Mouse (Mus musculus): Measurements from ENCODE around the gene H2-DMb2. TPM values are rescaled to one million over a fixed set of nuclear protein-coding genes. Genes with fewer than 3 reads are reported as not detected.

Gene H2-DMb2
- polyA plus RNA-seq, 1 experiment from 2014 or later = not detected

- Histone ChIP-seq H3K9ac (ENCODE audit: low read depth, low read length) (peak overlapping the region; percentile 96), H3K27ac (ENCODE audit: low read depth, low read length) (no peak overlapping the region), H3K4me3 (ENCODE audit: low read depth, low read length) (peak overlapping the region; percentile 100), H3K4me1 (replicated peaks; ENCODE audit: control insufficient read depth, insufficient read depth, low read length) (peaks cover 7% of the 10 kb centered on the region), H3K4me2 (replicated peaks; ENCODE audit: low read depth, low read length) (peak overlapping the region; percentile 95), H3K9me3 (ENCODE audit: control insufficient read depth, low read length) (no peaks in the 10 kb centered on the region), H3K36me3 (ENCODE audit: control insufficient read depth, insufficient read depth, low read length) (peaks cover 40% of the 10 kb centered on the region), H3K27me3 (ENCODE audit: control insufficient read depth, insufficient read depth, low read length) (no peaks in the 10 kb centered on the region)
- DNase-seq (ENCODE audit: low spot score) (no peak), ATAC-seq (ENCODE audit: low FRiP score) (no peak)
- WGBS = 55% methylated on average over 7 of the region's 7 CpGs
Observed at GRCm38 (mm10) chr17:34116736-34117370, 26.3 kb upstream of the H2-DMb2 start.

- Histone ChIP-seq H3K4me2 (replicated peaks; ENCODE audit: low read depth, low read length) (peak overlapping the region; percentile 95), H3K4me3 (ENCODE audit: low read depth, low read length) (peak overlapping the region; percentile 100), H3K27ac (ENCODE audit: low read depth, low read length) (0 out of 2 replicates have a peak overlapping the region, but pooled peaks have one; percentile 87), H3K27me3 (ENCODE audit: control insufficient read depth, insufficient read depth, low read length) (no peaks in the 10 kb centered on the region), H3K9me3 (ENCODE audit: control insufficient read depth, low read length) (no peaks in the 10 kb centered on the region), H3K4me1 (replicated peaks; ENCODE audit: control insufficient read depth, insufficient read depth, low read length) (peaks cover 7% of the 10 kb centered on the region), H3K36me3 (ENCODE audit: control insufficient read depth, insufficient read depth, low read length) (peaks cover 33% of the 10 kb centered on the region), H3K9ac (ENCODE audit: low read depth, low read length) (peak overlapping the region; percentile 96)
- ATAC-seq (ENCODE audit: low FRiP score) (no peak), DNase-seq (ENCODE audit: low spot score) (no peak)
- 1% methylated on average over 5 of the region's 5 CpGs for WGBS
Observed at GRCm38 (mm10) chr17:34117421-34118112, 25.5 kb upstream of the H2-DMb2 start.

- H3K4me1 ChIP-seq (replicated peaks; ENCODE audit: control insufficient read depth, insufficient read depth, low read length) = peaks cover 7% of the 10 kb centered on the region
- no peaks in the 10 kb centered on the region for H3K9me3 ChIP-seq (ENCODE audit: control insufficient read depth, low read length)
- DNase-seq (ENCODE audit: low spot score) (peak; percentile 72), ATAC-seq (ENCODE audit: low FRiP score) (no peak)
- H3K4me2 ChIP-seq (replicated peaks; ENCODE audit: low read depth, low read length) = peak overlapping the region; percentile 95
- H3K36me3 ChIP-seq (ENCODE audit: control insufficient read depth, insufficient read depth, low read length) = peaks cover 26% of the 10 kb centered on the region
- no peaks in the 10 kb centered on the region for H3K27me3 ChIP-seq (ENCODE audit: control insufficient read depth, insufficient read depth, low read length)
- H3K9ac ChIP-seq (ENCODE audit: low read depth, low read length) = peak overlapping the region; percentile 96
- WGBS = 2% methylated on average over 65 of the region's 67 CpGs
- peak overlapping the region; percentile 87 for H3K27ac ChIP-seq (ENCODE audit: low read depth, low read length)
- peak overlapping the region; percentile 100 for H3K4me3 ChIP-seq (ENCODE audit: low read depth, low read length)
Observed at GRCm38 (mm10) chr17:34118113-34118872, 24.8 kb upstream of the H2-DMb2 start.

GRCm38 (mm10) chr17:34118873-34119248, 24.2 kb upstream of the H2-DMb2 start:
- Histone ChIP-seq H3K9me3 (ENCODE audit: control insufficient read depth, low read length) (no peaks in the 10 kb centered on the region), H3K4me2 (replicated peaks; ENCODE audit: low read depth, low read length) (peak overlapping the region; percentile 95), H3K27ac (ENCODE audit: low read depth, low read length) (peak overlapping the region; percentile 87), H3K4me3 (ENCODE audit: low read depth, low read length) (peak overlapping the region; percentile 100), H3K36me3 (ENCODE audit: control insufficient read depth, insufficient read depth, low read length) (peaks cover 22% of the 10 kb centered on the region), H3K27me3 (ENCODE audit: control insufficient read depth, insufficient read depth, low read length) (no peaks in the 10 kb centered on the region), H3K9ac (ENCODE audit: low read depth, low read length) (peak overlapping the region; percentile 96), H3K4me1 (replicated peaks; ENCODE audit: control insufficient read depth, insufficient read depth, low read length) (peaks cover 10% of the 10 kb centered on the region)
- ATAC-seq (ENCODE audit: low FRiP score) (no peak), DNase-seq (ENCODE audit: low spot score) (no peak)
- WGBS = under 1% methylated on average over 29 of the region's 38 CpGs

- peaks cover 17% of the 10 kb centered on the region for H3K36me3 ChIP-seq (ENCODE audit: control insufficient read depth, insufficient read depth, low read length)
- DNase-seq (ENCODE audit: low spot score) (peak; percentile 99), ATAC-seq (ENCODE audit: low FRiP score) (peak; percentile 68)
- peak within 1 kb of the TSS; percentile 95 for H3K4me2 ChIP-seq (replicated peaks; ENCODE audit: low read depth, low read length)
- under 1% methylated on average over 96 of the region's 96 CpGs for WGBS
- peak within 1 kb of the TSS; percentile 100 for H3K4me3 ChIP-seq (ENCODE audit: low read depth, low read length)
- peak within 1 kb of the TSS; percentile 97 for H3K9ac ChIP-seq (ENCODE audit: low read depth, low read length)
- H3K4me1 ChIP-seq (replicated peaks; ENCODE audit: control insufficient read depth, insufficient read depth, low read length) = peaks cover 10% of the 10 kb centered on the region
- peak within 1 kb of the TSS; percentile 100 for H3K27ac ChIP-seq (ENCODE audit: low read depth, low read length)
- no peaks in the 10 kb centered on the region for H3K27me3 ChIP-seq (ENCODE audit: control insufficient read depth, insufficient read depth, low read length)
- H3K9me3 ChIP-seq (ENCODE audit: control insufficient read depth, low read length) = no peaks in the 10 kb centered on the region
Observed at GRCm38 (mm10) chr17:34119249-34120179, 23.6 kb upstream of the H2-DMb2 start, which contains the start of gene H2-DMa. Gene H2-DMa, plus strand, starts transcription at chr17:34119541.

GRCm38 (mm10) chr17:34120180-34120723, 22.9 kb upstream of the H2-DMb2 start:
- Histone ChIP-seq H3K27me3 (ENCODE audit: control insufficient read depth, insufficient read depth, low read length) (no peaks in the 10 kb centered on the region), H3K4me1 (replicated peaks; ENCODE audit: control insufficient read depth, insufficient read depth, low read length) (peaks cover 10% of the 10 kb centered on the region), H3K36me3 (ENCODE audit: control insufficient read depth, insufficient read depth, low read length) (peaks cover 12% of the 10 kb centered on the region), H3K9ac (ENCODE audit: low read depth, low read length) (peak overlapping the region; percentile 97), H3K4me3 (ENCODE audit: low read depth, low read length) (peak overlapping the region; percentile 100), H3K9me3 (ENCODE audit: control insufficient read depth, low read length) (no peaks in the 10 kb centered on the region), H3K4me2 (replicated peaks; ENCODE audit: low read depth, low read length) (peak overlapping the region; percentile 95), H3K27ac (ENCODE audit: low read depth, low read length) (peak overlapping the region; percentile 100)
- WGBS = 0% methylated on average over 38 of the region's 42 CpGs
- ATAC-seq (ENCODE audit: low FRiP score) (peak; percentile 13; the same call in 1 of the 2 replicates), DNase-seq (ENCODE audit: low spot score) (peak; percentile 91)

GRCm38 (mm10) chr17:34120814-34121171, 22.3 kb upstream of the H2-DMb2 start:
- Histone ChIP-seq H3K9ac (ENCODE audit: low read depth, low read length) (peak overlapping the region; percentile 97), H3K27me3 (ENCODE audit: control insufficient read depth, insufficient read depth, low read length) (no peaks in the 10 kb centered on the region), H3K27ac (ENCODE audit: low read depth, low read length) (peak overlapping the region; percentile 100), H3K9me3 (ENCODE audit: control insufficient read depth, low read length) (no peaks in the 10 kb centered on the region), H3K4me1 (replicated peaks; ENCODE audit: control insufficient read depth, insufficient read depth, low read length) (peaks cover 10% of the 10 kb centered on the region), H3K4me3 (ENCODE audit: low read depth, low read length) (peak overlapping the region; percentile 100), H3K36me3 (ENCODE audit: control insufficient read depth, insufficient read depth, low read length) (0 out of 2 replicates have a peak, but pooled peaks cover 7% of the 10 kb centered on the region), H3K4me2 (replicated peaks; ENCODE audit: low read depth, low read length) (peak overlapping the region; percentile 95)
- DNase-seq (ENCODE audit: low spot score) (no peak), ATAC-seq (ENCODE audit: low FRiP score) (peak; percentile 12)
- WGBS = under 1% methylated on average over 31 of the region's 31 CpGs
